Mouse (Mus musculus): Measurements from ENCODE around the gene Tmem168. TPM values are rescaled to one million over a fixed set of nuclear protein-coding genes. Genes with fewer than 3 reads are reported as not detected.

Tmem168 gene
- polyA plus RNA-seq, 1 experiment: 12.8 TPM

DNA sequence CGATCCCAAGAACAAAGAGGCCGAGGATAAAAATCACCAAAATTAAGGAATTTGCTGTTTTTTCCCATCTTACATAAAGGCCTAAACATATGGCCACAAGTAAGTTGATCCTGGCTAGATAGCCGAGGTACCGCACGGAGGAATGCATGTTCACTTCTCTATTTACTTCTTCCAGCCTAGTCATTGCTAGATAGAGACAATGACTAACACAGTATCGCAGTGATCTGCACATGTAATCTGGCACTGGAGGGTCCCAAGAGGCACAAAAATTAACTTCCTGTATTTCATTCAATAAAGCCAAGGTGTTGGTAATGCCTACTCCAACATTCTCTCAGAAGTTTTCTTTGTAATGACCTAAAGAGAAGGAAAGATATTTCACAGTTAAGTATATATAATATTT lies 4.8 kb downstream of the Tmem168 start:
- TF ChIP-seq GATA1 (IDR thresholded peaks at IDR 0.05; ENCODE audit: low read length): no peak

DNA sequence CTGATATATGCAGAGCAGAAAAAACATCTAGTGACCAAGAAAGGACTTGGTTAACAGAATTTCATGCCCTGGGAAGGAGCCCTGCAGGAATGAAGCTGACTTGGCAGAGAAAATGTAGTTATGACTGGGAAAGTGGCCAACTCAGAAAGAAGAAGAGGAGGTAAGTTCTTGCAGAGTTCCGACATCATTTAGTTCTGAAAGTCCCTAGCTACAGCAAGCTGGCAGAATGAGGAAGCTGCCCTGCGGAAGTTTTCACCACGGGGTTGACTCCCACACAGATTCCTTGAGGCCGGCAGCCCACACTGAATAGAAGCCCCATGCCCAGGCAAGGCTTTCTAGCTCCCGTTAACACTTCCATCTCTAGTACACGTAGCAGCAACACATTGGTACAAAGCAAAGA lies 6.3 kb downstream of the Tmem168 start:
- TF ChIP-seq GATA1 (IDR thresholded peaks at IDR 0.05; ENCODE audit: low read length): no peak

DNA sequence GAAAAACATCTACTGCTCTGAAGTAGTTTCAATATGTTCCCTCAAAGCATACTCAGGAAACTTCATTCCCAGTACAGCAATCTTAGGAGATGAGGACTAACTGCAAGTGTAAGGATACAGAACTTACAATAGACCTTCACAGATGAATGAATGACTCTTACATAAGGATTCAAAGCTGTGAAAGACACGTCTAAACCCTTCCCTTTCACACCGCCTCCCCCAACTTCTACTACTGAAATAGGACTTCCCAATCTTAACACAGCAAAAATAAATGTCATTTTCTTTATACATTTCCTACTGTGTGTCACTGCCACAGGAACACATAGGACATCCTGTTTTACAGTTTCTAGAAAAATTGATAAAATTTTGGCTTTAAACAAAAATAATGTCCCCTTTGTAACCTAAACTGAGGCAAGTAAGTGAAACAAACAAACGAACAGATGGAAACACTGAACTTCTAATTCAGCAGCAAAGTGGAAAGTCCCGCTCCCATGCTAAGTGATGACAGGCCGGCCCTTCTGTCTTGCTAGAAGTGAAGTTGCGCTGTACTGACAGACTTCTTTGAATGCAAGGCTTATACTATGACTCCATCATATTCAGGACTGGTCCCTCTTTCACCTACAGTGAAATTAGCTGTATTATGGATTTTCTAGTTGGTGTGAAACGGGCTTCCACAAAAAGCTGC lies 9.5 kb downstream of the Tmem168 start:
- no peak for TF ChIP-seq GATA1 (IDR thresholded peaks at IDR 0.05; ENCODE audit: low read length)

DNA sequence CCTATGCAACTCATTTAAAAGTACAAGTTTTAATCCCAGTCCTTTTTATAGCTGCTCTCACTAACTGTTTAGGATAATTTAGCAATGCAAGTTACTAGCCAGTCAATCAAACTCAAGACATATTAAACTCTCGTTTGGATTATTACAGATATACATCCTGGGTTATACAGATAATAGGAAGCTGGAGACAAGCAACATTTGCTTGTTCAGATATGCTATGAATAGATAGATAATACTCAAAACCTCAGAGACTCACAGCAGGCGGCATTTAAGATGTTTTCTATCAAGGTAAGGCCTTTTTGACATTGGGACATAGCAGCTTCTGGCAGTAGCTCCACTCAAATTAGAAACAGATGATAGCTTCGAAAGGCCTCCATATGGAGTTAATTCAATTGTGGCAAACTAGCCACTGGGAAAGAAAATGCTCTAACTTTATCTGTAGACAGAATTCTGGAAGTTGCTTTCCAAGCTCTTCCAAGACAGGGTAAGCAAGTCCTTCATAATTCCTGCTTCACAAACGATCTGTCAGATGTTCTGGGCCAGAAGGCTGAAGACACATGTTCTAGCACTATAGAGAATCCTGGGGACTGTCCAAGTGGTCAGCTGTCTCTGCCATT lies 15.1 kb downstream of the Tmem168 start:
- TF ChIP-seq GATA1 (IDR thresholded peaks at IDR 0.05; ENCODE audit: low read length): no peak

DNA sequence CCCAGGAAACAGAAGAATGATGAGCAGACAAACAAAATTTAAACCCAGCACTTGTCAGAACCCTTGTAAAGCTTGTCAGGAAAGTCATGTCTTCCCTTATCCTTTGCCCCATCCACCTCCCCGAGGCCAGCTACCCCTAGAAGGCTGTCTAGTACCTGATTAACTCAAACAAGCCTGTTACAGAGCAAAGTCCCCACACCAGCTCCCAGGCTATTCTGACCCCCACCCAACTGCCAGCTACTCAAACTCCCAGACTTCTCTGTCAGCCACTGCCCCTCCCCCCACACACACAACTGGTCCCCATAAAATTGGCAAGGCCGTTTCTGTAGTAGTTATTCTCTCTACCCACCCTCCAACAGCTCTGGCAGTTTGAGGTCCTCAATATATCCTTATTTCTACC lies 21.3 kb downstream of the Tmem168 start:
- TF ChIP-seq GATA1 (IDR thresholded peaks at IDR 0.05; ENCODE audit: low read length): no peak

DNA sequence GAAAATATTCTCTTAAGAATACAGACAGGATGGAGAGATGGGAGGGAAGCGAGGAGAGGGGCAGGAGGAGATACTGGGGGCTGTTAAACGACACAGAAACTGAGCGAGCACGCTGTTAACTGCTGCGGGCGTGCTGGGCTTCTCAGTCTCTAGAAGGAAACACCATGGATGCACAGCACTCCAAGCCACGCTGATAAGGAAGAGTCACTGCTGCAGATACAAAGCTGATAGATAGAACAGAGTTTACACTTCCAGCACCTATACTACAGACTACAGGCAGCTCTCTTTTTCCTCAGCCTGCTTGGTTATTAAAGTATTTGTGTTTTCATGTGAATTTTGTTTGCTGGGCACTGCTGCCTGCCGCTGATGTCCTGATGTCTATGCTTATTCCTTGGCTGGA lies 21.7 kb downstream of the Tmem168 start:
- no peak for TF ChIP-seq GATA1 (IDR thresholded peaks at IDR 0.05; ENCODE audit: low read length)

DNA sequence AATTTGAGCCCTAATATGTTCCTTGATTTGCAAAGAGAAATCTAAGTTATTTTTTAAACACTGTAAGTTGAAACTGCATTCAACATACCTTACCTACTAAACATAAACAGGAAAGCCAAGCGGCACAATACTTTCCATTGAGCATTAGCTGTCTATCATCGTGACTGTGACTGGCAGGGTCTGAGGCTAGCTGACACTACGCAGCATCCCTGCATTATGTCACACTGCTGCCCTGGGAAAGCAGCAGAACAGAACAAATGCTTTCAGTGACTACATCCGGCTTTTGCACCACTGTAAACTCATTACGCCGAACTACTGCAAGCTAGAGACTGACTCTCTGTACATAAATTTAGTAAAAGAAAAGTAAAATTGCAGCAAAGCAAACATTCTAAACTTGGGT lies 23.1 kb downstream of the Tmem168 start:
- no peak for TF ChIP-seq GATA1 (IDR thresholded peaks at IDR 0.05; ENCODE audit: low read length)

DNA sequence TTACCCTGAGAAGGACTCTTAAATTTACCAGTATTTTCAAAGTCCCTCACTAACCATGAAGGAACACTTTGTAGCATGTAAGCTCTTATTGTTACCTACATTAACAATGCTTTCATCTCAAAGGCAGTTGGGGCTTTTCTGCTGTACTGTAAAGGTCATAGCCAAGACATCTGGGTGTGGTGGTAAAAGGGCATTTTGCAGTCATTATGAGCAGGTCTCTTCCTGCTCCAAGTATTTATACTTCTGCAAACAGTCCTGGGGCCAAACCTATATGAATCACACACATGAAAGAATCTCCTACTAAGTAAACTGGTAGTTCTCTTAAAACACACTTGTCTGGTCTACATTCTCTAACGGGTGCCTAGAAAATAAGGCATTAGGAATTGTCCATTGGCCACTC lies 25.8 kb downstream of the Tmem168 start:
- TF ChIP-seq GATA1 (IDR thresholded peaks at IDR 0.05; ENCODE audit: low read length): no peak

DNA sequence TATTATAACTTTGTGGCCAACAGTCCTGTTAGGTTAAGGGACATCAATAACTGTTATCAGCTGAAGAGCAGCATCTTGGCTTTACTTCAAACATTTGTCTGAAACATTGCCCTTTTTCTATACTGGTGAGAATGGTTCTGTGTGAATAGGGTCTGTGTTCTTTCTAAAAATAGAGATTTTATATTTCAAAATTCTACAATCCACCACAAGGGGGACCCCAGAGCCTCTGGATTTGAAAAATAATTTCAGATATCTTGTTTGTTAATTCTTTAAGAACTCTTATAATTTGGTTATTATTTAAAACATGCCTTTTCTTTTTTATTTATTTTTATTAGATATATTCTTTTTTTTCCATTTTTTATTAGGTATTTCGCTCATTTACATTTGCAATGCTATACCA lies 42.2 kb downstream of the Tmem168 start:
- no peak for TF ChIP-seq GATA1 (IDR thresholded peaks at IDR 0.05; ENCODE audit: low read length)

DNA sequence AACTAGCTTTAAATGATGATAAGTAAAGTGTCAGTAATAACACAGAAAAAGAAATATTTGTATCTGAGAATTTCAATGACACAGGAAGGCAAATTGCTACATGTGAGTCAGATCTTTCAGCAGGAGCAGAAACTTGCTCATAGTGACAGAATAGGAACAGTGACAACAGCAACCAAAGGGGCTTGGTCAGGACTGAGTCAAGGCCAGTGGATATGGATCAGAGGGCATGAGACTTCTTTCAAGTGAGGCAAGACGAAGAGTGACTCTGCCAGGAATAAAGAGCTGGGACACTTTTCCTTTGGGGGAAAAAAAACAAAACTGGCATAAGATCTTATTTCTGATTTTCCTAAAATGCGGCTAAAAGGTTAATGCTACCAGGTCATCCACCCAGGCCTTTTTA lies 52.6 kb downstream of the Tmem168 start:
- no peak for TF ChIP-seq GATA1 (IDR thresholded peaks at IDR 0.05; ENCODE audit: low read length)

DNA sequence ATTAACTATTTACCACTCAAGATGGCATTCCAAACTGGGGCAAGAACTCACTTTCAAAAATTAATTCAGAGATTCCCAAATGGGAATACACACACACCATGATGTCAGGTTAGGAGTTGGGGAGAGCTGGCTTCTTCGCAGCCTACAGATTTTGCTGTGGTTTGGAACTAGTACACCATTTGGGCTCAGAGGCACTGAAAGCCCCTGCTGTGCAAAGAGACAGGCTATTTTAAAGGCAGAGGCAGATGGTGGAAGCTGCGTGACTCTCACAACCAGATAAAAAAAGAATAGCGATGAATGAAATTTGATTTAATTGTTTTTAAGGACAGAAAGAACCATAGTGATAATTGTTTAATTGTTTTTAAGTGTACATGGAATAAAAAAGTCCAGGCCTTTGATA lies 66.1 kb downstream of the Tmem168 start:
- TF ChIP-seq GATA1 (IDR thresholded peaks at IDR 0.05; ENCODE audit: low read length): no peak

DNA sequence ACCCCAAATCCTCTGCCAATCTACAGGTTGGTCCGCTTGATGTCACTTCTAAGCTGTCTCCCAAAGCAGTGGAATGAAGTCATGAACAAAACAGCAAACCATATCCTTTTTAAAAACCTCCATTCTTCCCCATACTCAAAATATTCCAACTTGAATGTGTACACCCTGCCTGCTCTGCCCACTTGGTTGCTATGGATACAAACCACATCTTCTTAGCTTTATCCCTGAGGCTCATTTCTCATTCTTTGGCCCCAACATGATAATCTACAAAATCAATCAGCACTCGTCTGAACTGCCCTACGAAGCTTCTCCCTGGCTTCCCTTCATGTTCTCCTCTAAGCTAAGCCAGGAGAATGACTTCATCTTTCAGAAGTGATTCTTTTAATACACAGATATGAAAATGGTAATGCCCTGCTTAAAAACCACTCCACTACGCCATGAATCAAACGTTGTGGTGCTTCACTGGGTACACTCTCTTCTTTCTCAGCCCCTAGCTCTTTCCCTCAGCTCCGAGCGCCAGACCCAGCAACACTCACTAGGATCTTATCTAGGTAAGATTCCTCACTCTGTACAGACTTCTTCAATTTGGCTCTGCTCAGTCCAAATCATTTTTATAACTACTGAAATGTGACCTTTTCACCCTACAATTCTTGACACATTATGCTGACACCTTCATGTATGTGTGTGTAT lies 70.5 kb downstream of the Tmem168 start:
- TF ChIP-seq GATA1 (IDR thresholded peaks at IDR 0.05; ENCODE audit: low read length): no peak

Other genes with a start within 250 kb of the Tmem168 start
- 2.8 and 4.3 TPM in 2 replicates for gene Bmt2, start 69.9 kb upstream of the Tmem168 start, polyA plus RNA-seq (2012)
- gene Gpr85, start 231.8 kb upstream of the Tmem168 start, polyA plus RNA-seq (2012): not detected in 2 replicates

Measured in G1E-ER4 (cell line).